Mouse (Mus musculus) R1 (cell line): ENCODE measurements around the gene Slc22a7.

Source experiments
- DNase-seq: peaks from one replicate; pipeline ENCODE4 v3.0.0-alpha.2; 2018; ENCODE audit warnings: low read depth, low spot score

Gene Slc22a7

DNA sequence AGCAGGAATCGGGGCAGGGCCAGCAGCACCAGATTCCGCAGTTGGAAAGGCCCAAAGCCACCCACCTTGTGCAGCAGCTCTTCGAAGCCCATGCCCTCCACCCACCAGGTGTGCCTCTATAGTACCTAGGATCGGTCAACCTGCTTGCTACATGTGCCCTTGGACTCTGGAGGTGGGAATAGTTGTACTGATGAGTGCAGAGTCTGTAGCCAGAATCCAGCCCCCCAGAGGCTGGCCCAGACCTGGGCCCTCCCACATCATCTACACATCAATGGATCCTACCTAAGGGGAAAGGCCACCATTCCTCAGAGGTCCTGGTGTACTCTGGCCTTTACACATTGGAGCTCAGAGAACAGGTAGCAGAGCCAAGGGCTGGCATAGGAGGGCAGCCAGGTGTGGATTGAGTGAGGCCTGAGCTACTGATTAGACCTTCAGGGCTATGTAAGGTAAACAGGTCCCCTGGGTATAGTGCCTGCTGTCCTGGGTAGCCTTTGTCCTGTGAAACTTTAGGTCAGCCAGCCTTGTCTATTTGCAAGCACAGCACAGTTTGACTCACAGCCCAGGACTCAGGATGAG, at the start of gene Slc22a7:
Gene Slc22a7 (minus strand): TSS at position 160 of the 576 bp plus-strand sequence.
- peak; percentile 52 for DNase-seq

DNA sequence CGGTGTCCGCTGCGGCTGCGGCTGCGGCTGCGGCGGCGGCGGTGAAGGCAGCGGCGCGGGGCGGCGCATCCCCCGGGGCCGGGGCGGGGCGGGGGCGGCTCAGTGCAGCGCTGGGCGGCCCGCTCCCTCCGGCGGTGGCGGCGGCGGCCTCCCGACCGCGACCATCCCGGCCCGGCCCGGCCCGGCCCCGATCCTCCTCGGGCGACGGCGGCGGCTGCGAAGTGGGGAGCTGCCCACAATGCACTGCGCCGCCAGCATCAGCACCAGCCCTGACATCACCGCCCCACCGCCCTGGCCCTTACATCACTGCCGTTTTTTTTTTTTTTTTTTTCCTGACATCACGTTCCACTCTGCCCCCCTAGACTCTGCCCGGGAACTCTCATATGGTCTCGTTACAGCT, 49.2 kb upstream of the Slc22a7 start, which contains the start of gene Ttbk1:
Gene Ttbk1 (minus strand): TSS at position 245 of the 400 bp plus-strand sequence.
- no peak for DNase-seq

DNA sequence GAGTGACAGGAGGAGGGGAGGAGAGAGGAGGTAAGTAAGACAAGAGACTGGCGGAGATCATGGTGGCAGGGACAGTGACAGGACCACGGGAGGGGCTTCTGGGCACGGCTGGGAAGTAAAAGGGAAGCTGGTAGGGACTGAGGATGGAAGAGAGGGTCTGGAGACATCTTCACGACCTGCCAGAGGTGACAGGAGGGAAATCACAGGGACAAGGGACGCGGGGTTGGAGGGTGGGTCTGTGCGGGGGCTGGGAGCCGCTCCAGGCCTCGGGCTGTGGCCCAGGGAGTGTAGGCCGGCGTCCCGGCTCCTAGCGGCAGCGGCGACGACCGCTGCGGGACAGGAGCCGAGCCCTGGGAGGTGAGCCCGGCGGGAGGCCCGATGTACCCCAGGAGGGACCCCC, 48.7 kb upstream of the Slc22a7 start:
- DNase-seq: no peak

DNA sequence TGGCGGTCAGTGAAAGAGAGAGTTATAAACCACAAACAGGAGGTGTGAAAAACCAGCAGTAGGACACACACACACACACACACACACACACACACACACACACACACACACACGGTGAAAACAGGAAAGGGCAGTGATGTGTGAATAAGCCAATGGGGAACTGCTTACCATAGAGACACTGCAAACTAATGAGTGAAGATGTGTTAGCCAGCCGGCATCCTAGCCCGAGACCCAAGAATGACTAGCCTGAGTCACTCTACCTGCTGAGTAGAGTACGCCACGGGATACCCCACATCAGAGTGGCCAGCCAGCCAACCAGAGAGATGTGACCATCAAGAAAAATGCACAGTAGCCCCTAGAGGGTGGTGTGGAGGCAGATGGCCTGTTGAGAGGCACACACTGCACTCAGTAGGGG, 46.2 kb upstream of the Slc22a7 start:
- DNase-seq: peak; percentile 22

DNA sequence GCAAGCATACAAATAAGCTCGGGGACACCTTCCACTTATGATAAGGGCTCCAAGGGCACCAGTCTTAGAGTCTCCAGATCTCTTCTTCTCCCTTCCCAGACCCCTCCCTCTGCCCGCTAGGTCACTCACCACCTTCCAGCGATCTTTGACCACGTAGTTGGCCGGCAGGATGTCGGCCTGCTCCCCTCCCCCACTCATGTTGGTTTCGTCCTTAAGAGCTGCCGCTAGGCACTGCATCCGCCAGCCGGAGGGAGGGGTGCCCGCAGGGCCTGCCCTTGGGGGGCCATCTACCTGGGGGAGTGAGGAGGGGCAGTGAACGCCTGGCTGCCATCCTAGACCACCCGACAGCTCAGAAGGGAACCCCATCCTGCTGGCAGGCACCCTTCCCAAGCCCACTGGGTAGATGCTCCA, 45.8 kb upstream of the Slc22a7 start:
- DNase-seq: no peak

DNA sequence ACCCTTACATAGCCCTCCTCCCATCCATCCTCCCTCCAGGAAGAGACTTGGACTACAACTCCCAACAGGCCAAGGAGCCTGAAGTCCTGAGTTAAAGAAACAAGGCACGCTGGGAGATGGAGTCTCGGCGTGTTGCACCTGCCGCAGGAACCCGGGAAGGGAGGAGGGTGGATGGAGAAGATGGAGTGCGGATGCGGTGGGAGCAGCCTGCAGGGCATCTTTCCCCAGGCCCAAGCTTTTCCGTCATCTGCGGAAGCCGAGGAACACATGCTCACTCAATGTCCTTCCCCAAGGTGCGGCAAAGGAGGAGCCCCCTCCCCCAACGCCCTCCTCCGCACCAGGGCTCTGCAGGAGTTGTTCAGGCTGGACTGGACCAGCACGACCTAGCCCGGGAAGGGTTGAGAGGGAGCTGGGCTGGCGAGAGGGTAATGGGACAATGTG, 45.3 kb upstream of the Slc22a7 start:
- peak; percentile 81 for DNase-seq

DNA sequence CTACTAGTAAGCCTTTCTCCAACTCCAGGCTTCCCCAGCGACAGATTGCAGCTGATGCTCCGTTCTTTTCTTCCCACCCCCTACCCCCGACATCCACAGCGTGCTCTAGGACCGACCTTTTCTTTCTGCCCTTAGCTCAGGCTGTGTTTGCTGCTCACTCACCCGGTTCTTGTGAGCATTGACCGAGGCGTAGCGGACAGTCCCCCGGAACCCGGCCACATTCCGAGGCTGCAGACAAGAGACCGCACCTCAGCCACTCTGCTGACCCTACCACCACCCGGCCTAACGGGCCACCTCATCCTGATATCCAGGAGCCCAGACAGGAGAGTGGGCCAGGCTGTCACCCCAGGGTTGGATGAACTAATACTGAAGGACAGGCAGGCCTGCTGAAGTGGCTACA, 39.0 kb upstream of the Slc22a7 start:
- no peak for DNase-seq

DNA sequence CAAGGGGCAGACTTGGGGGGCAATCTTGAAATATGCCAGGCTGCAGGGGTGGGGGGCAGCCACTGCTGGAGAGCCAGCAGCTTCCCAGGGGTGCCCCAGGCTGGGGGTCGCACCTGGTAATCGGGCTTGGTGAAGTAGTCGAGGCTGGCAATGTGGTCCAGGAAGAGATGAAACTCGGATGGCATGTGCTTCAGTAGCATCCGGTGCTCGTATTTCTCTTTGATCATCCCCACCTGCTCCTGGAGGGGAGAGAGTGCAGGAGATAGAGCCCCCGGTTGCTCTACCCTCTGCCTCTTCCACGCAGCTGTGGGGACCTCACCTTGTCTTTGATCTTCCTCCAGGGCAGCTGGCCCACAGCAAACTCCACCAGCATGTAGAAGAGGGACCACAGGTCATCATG, 38.3 kb upstream of the Slc22a7 start:
- DNase-seq: no peak

DNA sequence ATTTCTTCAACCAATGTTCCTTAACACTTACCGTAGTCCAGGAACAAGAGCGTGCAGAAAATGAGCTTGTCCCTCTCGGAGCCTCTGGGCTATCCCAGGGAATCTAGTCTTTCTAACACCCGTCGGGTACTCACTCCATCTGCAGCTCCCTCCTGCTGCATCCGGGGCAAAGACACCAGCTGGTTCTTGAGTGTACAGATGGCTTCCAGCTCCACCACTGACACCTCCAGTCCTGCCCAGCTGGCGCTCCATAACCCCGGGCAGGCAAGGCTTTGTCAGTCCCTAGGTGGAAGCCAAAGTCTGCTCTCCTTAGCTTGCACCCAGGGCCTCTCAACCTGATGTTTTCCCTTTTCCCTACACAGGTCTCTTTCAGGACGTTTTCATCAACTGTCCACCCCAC, 29.6 kb upstream of the Slc22a7 start:
- DNase-seq: no peak

DNA sequence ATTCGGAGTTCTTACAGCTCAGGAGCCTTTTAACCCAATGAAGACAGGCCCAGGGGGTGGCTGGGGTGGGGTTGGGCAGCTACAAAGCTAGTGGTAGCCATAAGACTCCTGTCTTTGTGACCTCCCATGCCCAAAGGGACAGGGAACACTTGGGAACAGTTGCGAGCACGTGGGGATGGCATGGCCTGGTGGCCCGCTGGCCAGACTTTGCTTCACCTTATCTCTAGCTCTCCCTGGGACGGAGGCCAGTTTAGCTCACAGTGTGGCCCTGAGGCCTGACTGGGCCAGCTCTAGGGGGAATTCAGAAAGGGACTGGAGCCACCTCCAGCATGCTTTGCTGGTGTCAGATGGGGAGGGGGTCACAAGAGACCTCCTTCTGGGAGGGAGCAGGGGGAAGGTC, 24.0 kb upstream of the Slc22a7 start:
- DNase-seq: no peak

DNA sequence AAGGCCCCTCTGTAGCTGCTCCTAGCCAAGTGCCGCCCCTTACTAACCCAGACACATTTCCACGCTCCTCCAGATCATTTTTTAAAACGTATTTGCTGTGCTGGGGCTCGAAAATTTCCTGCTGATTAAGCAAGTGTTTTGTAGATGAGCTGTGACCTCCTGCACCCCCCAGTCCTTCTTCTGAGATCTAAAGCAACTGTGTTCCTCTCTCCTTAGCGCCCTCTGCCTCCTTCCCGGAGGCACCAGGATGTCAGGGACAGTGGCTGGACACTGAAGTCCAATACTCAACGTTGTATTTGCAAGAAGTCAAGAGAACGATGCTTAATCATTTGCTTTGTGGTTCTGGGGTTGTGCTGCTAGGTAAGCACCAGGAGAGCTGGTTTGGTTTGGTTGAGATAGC, 23.1 kb upstream of the Slc22a7 start:
- no peak for DNase-seq

DNA sequence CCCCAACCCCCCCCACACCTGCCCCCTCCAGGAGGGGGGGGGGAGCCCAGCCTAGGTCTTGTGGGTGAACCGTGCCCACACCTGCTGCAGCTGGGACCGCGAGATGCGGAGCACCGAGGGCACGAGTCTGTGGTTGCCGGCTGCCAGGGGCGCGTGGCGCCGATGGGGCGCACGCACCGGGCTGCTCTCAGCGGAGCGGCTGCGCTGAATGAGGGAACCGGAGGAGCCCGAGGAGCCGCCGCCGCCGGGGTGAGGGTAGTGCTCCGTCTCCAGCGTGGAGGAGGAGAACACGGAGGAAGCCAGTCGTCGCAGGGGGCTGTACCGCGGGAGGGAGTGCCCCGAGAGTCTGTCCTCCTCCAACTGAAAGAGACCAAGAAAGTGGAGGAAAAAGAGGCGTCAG, 22.4 kb upstream of the Slc22a7 start:
- no peak for DNase-seq

DNA sequence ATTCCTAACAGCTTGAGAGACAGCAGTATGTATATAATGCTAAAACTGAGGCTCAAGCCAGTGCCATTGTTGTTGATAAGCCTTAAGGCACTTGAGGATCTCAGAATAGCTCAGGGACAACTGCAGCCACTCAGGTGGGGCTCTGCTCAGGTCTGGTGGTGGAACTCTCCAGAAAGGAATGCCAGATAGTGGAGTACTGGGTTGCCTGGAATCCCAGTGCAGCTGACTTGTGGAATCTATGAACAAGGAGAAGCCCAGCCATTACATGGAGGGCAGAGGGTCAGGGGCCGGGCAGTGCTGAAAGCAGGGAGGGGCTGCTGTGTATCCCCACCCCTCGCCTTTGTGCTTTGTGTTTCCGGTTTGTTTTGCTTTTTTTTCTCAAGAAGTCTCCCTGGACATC, 20.2 kb upstream of the Slc22a7 start:
- DNase-seq: no peak

DNA sequence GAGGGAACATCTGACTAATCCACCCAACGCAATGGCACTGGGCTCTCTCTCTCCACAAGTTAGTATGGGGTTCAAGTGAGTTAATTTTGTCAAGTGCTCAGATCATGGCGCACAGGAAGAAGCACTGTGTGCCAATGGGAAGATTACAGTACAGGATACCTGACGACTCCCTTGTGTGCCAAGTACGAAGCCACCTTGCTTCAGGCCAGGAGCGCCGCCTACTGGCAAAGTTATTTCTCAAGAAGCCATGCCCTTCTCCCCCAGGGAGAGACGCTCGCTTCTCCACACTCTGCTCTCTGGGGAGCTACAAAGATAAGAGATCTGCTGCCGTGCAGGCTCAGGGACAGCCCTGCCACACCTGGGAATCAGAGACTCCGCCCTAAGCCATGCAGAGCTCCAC, 19.5 kb upstream of the Slc22a7 start:
- DNase-seq: peak; percentile 80

DNA sequence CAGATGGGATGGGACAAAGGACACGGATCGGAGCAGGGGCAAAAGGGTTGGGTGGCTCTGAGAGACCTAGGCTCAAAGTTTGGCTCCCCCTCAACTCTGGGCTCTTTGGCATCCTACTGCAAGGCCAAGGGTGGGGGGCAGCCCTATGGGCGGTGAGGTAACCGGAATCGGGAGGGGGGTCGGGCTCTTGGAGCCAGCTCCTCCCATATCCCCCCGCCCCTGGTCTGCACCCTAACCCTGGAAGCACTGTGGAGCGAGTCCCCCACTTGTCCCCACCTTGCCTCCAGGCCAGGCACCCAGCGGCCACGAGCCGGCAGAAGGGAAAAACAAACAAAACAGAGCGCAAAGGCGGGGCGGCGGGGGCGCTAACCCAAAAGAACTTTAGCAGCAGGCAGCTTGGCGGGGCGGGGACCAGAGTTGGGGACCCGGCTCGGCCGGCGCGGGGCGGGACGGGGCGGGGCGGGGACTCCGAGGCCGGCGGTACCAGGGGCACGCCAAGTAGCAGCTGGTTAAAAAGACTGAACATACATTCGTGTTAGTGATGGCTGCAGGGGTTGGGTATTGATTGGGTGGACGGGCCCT, 16.9 kb upstream of the Slc22a7 start:
- DNase-seq: peak; percentile 47

DNA sequence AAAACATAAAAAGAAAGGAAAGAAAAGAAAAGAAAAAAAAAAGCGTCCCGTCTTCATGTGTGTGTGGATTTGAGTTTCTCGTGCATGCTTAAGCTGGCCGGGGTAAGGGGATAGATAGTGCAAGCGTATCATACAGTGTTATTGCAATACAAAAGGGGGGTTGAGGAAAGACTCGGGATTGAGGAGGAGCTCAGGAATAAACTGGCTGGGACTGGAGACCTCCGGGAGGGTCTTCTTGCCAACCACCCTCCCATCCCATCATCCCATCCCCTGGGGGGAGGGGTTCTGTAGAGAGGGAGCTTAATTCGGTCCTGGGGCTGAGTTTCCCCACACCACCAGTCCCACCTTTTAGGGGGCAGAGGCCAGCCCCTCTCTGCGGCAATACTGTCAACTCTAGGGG, 16.3 kb upstream of the Slc22a7 start:
- DNase-seq: no peak

DNA sequence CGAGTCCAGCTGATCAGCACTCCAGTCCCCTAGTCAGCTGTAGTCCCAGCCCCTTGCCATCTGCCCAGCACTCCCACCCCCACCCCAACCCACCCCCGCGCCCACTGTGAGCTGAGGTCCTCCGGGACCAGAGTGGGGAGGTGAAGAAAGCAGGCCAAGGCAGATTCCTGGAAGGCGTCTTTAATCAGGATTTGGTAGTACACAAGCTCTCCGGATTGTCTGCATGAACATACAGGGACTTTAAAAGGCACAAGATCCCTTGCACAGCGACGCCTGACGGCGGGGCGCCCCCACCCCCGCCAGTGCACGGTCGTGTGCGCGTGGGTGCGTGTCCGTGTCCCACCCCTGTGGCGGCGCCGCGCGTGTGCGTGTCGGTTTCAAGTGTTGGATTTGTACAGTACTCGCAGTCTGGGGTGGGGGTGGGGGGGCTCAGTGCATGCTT, 15.7 kb upstream of the Slc22a7 start:
- DNase-seq: no peak

DNA sequence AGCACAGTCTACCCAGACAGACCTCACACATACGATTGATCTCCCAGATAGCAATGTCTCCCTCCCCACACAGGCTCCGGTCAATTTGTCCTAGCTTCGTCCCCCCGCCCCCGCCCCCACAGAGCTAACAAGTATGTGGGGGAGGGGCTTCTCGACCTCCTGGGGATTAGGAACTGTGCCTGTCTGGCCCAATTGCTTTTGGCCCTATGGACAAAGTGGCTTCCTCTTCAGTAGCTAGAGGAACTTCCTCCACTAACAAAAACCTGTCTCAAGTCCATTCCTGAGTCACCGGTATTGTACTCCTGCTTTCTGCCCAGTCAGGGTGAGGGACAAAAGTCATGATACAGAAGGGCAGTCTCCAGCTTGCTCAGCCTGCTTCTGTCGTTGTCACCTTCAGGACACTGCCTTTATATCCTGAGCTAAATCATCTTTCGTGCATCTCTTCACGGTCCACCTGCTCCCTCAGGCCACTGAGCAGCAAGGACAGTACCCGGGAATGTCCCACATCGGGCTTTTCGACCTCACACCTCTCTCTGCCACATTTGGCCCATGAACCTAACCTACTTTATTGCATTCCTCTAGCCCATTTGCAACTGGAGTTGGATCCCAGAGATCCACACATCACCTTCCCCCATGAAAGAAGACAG, 15.2 kb upstream of the Slc22a7 start:
- DNase-seq: no peak

DNA sequence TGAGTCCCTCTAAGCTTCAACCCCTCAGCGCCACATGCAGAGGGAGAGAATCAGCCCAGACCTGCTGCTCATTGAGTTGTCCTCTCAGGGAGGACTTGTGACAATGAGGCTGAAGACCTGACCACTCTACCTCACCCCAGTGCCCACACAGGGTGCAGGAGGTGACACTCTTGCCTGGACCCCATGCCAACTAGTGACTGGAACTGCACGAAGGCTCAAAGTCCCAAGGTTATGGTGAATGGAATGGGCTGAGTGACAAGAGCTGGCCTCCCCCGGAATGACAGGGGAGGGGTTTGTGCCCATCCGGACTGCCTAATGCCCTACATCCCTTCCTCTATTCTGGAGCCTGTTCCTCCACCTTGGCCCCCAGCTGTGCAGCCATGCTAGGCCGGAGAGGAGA, 14.4 kb upstream of the Slc22a7 start:
- no peak for DNase-seq

DNA sequence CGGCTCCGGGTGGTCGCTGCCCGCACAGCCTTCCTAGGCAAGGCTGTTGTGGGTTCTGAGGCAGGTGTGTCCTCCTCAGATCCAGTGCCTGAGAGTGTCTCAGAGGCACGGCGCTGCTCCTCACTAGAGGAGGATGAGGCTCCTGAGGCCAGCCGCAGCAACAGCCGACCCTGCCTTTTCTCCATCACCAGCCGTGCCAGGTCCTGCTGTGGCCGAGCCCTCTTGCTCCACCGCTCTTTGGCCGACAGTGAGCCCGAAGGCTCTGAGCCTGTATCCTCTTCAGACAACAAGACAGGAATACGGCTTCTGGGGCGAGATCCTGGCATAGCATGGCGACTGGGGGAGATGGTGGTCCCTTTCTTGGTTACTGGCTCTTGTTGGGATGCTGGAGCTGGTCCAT, 8.0 kb upstream of the Slc22a7 start:
- DNase-seq: no peak

DNA sequence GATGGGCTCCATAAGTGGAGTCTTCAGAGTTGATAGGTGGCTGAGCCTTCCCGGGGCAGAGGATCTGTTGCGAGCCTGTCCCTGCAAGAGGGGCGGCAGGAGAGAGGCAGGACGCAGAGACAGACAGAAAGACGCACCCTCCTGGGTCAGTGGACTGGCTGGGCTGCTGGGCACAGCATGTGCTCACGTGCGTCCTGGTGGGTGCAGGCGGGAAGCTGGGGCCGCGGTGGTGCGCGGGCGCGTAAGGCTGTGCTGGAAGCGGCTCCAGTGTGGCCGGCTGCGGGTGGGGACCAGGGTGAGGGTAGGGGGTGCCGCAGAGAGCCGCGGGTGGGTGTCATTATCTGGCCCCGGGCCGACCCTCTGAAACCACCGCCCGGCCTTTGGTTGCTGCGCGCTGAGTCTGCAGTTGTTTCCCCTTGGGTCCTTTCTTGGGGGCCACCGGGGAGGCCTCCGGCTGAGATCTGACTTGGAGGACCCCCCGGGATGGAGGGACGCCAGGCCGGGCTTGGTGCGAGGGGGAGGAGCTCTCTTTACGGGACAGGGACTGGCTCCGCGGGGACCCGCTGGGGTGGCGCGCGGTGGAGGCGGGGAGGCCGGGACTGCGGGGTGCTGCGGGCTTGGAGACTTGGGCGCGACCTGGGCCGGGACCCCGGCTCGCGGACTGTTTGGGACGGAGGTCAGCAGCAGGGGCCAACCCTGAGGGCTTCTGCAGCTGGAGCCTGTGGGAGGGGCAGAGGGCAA, 6.8 kb upstream of the Slc22a7 start:
- no peak for DNase-seq

DNA sequence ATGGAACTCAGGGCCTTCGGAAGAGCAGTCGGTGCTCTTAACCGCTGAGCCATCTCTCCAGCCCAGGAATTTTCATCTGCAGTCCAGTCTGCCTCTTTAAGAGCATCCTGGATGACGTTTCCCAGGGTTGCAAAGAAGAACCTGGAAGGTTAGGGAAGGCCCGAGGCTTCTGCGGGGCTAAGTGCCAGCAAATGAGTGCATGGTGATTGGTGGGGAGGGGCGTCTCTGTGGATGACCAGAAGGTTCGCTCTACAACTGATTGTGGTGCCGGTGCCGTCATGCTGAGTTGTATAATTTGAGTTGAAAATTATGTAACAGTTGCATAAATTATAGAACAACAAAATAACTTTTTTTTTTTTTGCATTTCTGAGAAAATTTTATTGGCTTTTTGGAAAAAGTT, 919 bp upstream of the Slc22a7 start:
- no peak for DNase-seq
